Mouse (Mus musculus) spleen, adult 2 months (tissue): Measurements from ENCODE around the gene Prl7d1.
"Not testable (repeated sequence)": the region's sequence is repeated elsewhere in the genome, so short reads cannot be mapped to it uniquely, and the experiment has no call there.

ENCODE experiments used
- CTCF ChIP-seq: fragments of 200-500 bp; IDR thresholded peaks from 2 replicates; pipeline ENCODE4 v1.5.1; 2011; ENCODE audit warnings: mild to moderate bottlenecking, inconsistent platforms; ENCODE audit not compliant: insufficient read depth, insufficient read length, insufficient replicate concordance; ENCODE audit errors: extremely low read depth
- POLR2A ChIP-seq: fragments of 200-500 bp; IDR thresholded peaks from 2 replicates; pipeline ENCODE4 v1.6.1; 2011; ENCODE audit warnings: low read depth, low read length, inconsistent platforms

GRCm38 (mm10) chr13:27725057-27725456, 8.5 kb upstream of the Prl7d1 start:
- not testable (repeated sequence) for TF ChIP-seq CTCF, POLR2A
